Mouse (Mus musculus): ENCODE data around the gene Cldn22. TPM values are rescaled to one million over a fixed set of nuclear protein-coding genes. Genes with fewer than 3 reads are reported as not detected.

Cldn22 gene
- polyA plus RNA-seq, 1 experiment from 2014 or later = not detected

- no peaks in the 10 kb centered on the region for H3K27me3 ChIP-seq
- H3K9me3 ChIP-seq = no peaks in the 10 kb centered on the region
- H3K4me1 ChIP-seq = peaks cover 8% of the 10 kb centered on the region; the same call in 1 of the 2 replicates
- H3K9ac ChIP-seq = no peak overlapping the region
- H3K4me3 ChIP-seq = no peak overlapping the region
- ATAC-seq (ENCODE audit: low FRiP score, low read depth) = peak; percentile 64; the same call in 1 of the 2 replicates
- 48% methylated on average over 13 of the region's 13 CpGs for WGBS
- H3K4me2 ChIP-seq (replicated peaks) = no peak overlapping the region
- no peak overlapping the region for H3K27ac ChIP-seq
- H3K36me3 ChIP-seq = peaks cover 66% of the 10 kb centered on the region
These were observed 48.3 kb downstream of the Cldn22 start for GRCm38 (mm10) chr8:47872361-47873107.

GRCm38 (mm10) chr8:47874497-47875178 is 50.4 kb downstream of the Cldn22 start:
- no peak for ATAC-seq (ENCODE audit: low FRiP score, low read depth)
- Histone ChIP-seq H3K4me3 (no peak overlapping the region), H3K27ac (no peak overlapping the region), H3K4me2 (replicated peaks) (no peak overlapping the region), H3K9ac (no peak overlapping the region), H3K4me1 (peaks cover 8% of the 10 kb centered on the region; the same call in 1 of the 2 replicates), H3K9me3 (no peaks in the 10 kb centered on the region), H3K36me3 (peaks cover 62% of the 10 kb centered on the region), H3K27me3 (no peaks in the 10 kb centered on the region)
- 64% methylated on average over 13 of the region's 13 CpGs for WGBS

Other genes with a start within 250 kb of the Cldn22 start
- 9.3 and 9.7 TPM in 2 replicates for gene Ing2, start 148.9 kb upstream of the Cldn22 start, polyA plus RNA-seq (2015; fragmentation: Nextera tagmentation; extraction: Ambion mirVana)
- 26.5 and 27.9 TPM in 2 replicates for gene Cdkn2aip, start 110.5 kb upstream of the Cldn22 start, polyA plus RNA-seq (2015; fragmentation: Nextera tagmentation; extraction: Ambion mirVana)
- not detected in 2 replicates for gene Cldn24, start 2.3 kb upstream of the Cldn22 start, polyA plus RNA-seq (2015; fragmentation: Nextera tagmentation; extraction: Ambion mirVana)
- 12.0 and 12.2 TPM in 2 replicates for gene Wwc2, start 166.4 kb downstream of the Cldn22 start, polyA plus RNA-seq (2015; fragmentation: Nextera tagmentation; extraction: Ambion mirVana)